Mouse (Mus musculus): ENCODE data around the gene Ubtd1.

DNA sequence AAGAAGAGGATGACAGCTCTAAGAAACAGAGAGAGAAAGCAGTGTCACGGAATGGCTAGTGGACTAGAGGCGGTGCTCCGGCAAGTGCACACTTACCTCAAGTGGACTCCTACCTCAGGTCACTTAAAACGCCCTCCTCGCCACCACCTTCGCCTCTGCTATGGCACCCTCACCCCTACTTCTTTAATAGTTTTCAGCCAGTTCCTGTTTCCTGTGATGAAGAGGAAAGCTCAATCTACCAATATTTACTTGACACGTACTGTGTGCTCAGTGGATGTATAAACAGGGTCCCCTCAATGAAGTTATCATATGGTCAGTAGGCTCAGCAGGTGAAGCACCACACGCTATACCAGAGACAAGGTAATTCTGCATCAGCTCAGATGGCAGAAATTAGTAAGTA, 97.0 kb downstream of the Ubtd1 start:
- no peak for TF ChIP-seq POLR2A (IDR thresholded peaks at IDR 0.05; ENCODE audit: borderline replicate concordance, low read depth, low read length)
- TF ChIP-seq CTCF (IDR thresholded peaks at IDR 0.05; ENCODE audit: low read depth, low read length): no peak

Measured in bone marrow macrophage, adult 2 months (primary cell).